Mouse (Mus musculus) kidney, embryonic 14.5 days (tissue): ENCODE data around the gene Selenow. TPM values are rescaled to one million over a fixed set of nuclear protein-coding genes. Genes with fewer than 3 reads are reported as not detected.

ENCODE experiments used
- ATAC-seq: fragments of 200-750 bp; cut with Nextera tagmentation; 2 replicates; pipeline ENCODE4 v1.8.0; 2017; ENCODE audit warnings: moderate number of reproducible peaks, mild to moderate bottlenecking, moderate TSS enrichment, moderate library complexity; ENCODE audit not compliant: low FRiP score, low TSS enrichment
- H3K27ac ChIP-seq: fragments of 300-500 bp; sonication (generic); 2 replicates; pipeline ENCODE4 v1.5.1; 2014; ENCODE audit warnings: low read depth, mild to moderate bottlenecking, low read length, moderate library complexity, mixed read lengths
- H3K27me3 ChIP-seq: fragments of 300-500 bp; sonication (generic); 2 replicates; pipeline ENCODE4 v1.6.1; 2014; ENCODE audit warnings: mild to moderate bottlenecking, low read length; ENCODE audit not compliant: control insufficient read depth, insufficient read depth
- H3K36me3 ChIP-seq: fragments of 300-500 bp; sonication (generic); 2 replicates; pipeline ENCODE4 v1.6.1; 2014; ENCODE audit warnings: low read length, mixed read lengths; ENCODE audit not compliant: control insufficient read depth, insufficient read depth
- H3K4me1 ChIP-seq: fragments of 300-500 bp; sonication (generic); 2 replicates; pipeline ENCODE4 v1.6.1; 2014; ENCODE audit warnings: low read length, mixed read lengths; ENCODE audit not compliant: control insufficient read depth, insufficient read depth
- H3K4me2 ChIP-seq: fragments of 300-500 bp; sonication (generic); replicated peaks from 2 replicates; pipeline ENCODE4 v1.6.1; 2014; ENCODE audit warnings: low read depth, mild to moderate bottlenecking, low read length
- H3K4me3 ChIP-seq: fragments of 300-500 bp; sonication (generic); 2 replicates; pipeline ENCODE4 v1.5.1; 2014; ENCODE audit warnings: mild to moderate bottlenecking, low read length
- H3K9ac ChIP-seq: fragments of 300-500 bp; sonication (generic); 2 replicates; pipeline ENCODE4 v1.6.1; 2014; ENCODE audit warnings: low read depth, mild to moderate bottlenecking, low read length, moderate library complexity
- H3K9me3 ChIP-seq: fragments of 300-500 bp; sonication (generic); 2 replicates; pipeline ENCODE4 v1.6.1; 2016; ENCODE audit warnings: low read length; ENCODE audit not compliant: control insufficient read depth
- WGBS: fragments of 180-500 bp; shearing (Covaris S2); extraction: QIAGEN DNeasy Blood & Tissue Kit; methylation state at CpG from one replicate; pipeline ENCODE4 v1.1.7; 2014; 5-methylcytosine and 5-hydroxymethylcytosine counted together
- polyA plus RNA-seq: library from polyadenylated mRNA; unstranded; fragments of >200 nt; fragmentation: Nextera tagmentation; extraction: Ambion mirVana; gene quantifications from 2 replicates; pipeline ENCODE4 v1.2.1, GENCODE M21; 2014

The Selenow gene
- polyA plus RNA-seq, 1 experiment from 2014 or later = 811 TPM

DNA sequence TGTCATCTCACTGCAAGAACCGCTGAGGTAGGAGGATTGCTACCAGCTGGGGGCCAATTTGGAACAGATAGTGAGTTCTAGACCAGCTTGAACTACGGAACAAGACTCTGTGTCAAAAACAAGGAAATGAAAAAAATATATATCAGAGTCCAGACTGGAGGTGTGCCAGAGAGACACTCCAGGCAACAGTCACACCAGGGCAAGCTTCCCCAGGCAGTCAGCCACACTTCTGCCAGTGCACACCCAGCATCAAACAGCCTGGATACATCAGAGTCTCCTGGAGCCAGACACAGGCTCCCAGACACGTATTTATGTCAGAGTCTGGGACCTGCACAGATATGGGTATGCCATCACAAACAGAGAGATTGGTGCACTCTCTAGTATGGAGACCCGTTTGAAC lies 39.0 kb upstream of the Selenow start:
- H3K27me3 ChIP-seq = no peaks in the 10 kb centered on the region
- H3K4me3 ChIP-seq = no peak overlapping the region
- WGBS = 64% methylated on average over 4 of the region's 4 CpGs
- H3K4me2 ChIP-seq = no peak overlapping the region
- H3K9ac ChIP-seq = no peak overlapping the region
- H3K9me3 ChIP-seq = no peaks in the 10 kb centered on the region
- peaks cover 11% of the 10 kb centered on the region; the same call in 1 of the 2 replicates for H3K4me1 ChIP-seq
- H3K27ac ChIP-seq = no peak overlapping the region
- no peak for ATAC-seq
- no peaks in the 10 kb centered on the region; the same call in 1 of the 2 replicates for H3K36me3 ChIP-seq

DNA sequence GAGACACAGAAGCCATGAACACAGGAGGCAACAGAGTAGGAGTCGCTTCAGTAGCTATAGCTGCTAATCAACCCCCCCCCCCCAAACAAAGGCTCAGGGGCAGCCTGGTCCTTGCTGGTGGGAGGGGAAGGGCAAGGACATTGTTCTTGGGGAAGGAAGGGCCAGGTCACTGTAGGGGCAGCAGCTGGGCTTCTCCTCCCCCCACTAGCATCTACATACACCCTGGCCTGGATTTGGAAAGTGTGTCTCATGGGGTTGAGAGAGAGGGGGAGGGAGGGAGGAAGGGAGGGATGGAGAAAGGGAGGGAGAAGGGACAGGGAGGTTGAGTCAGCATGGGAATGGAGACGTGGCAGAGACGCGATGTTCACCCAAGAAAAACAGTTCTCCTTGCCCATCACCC lies 38.5 kb upstream of the Selenow start:
- Histone ChIP-seq H3K9me3 (no peaks in the 10 kb centered on the region), H3K4me1 (peaks cover 11% of the 10 kb centered on the region; the same call in 1 of the 2 replicates), H3K36me3 (no peaks in the 10 kb centered on the region; the same call in 1 of the 2 replicates), H3K4me3 (no peak overlapping the region), H3K27ac (no peak overlapping the region), H3K4me2 (no peak overlapping the region), H3K9ac (no peak overlapping the region), H3K27me3 (no peaks in the 10 kb centered on the region)
- 43% methylated on average over 4 of the region's 4 CpGs for WGBS
- no peak for ATAC-seq

DNA sequence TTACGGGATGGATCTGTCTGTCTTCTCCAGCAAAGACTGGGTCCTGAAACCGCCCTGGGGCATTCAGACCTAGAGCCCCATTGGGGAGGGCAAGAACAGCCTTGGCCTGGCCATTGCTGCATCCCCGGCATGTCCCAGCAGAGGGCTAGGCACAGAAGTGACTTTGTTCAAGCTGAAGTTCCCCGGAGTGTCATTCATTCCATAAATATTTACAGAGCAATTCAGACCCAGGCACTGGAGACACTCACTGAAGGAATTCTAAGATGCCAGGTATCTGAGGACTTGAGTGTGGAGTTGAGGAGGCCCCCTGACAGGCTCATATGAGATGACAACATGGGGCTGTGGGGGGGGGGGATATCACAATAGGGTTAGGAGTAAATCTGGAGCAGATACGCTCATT lies 33.9 kb upstream of the Selenow start:
- WGBS = 86% methylated on average over 5 of the region's 5 CpGs
- H3K27me3 ChIP-seq = no peaks in the 10 kb centered on the region
- no peak overlapping the region for H3K4me3 ChIP-seq
- H3K27ac ChIP-seq = no peak overlapping the region; the same call in 1 of the 2 replicates
- no peak overlapping the region for H3K9ac ChIP-seq
- no peak overlapping the region for H3K4me2 ChIP-seq
- no peaks in the 10 kb centered on the region for H3K9me3 ChIP-seq
- no peak for ATAC-seq
- H3K4me1 ChIP-seq = peaks cover 5% of the 10 kb centered on the region; the same call in 1 of the 2 replicates
- H3K36me3 ChIP-seq = no peaks in the 10 kb centered on the region; the same call in 1 of the 2 replicates

DNA sequence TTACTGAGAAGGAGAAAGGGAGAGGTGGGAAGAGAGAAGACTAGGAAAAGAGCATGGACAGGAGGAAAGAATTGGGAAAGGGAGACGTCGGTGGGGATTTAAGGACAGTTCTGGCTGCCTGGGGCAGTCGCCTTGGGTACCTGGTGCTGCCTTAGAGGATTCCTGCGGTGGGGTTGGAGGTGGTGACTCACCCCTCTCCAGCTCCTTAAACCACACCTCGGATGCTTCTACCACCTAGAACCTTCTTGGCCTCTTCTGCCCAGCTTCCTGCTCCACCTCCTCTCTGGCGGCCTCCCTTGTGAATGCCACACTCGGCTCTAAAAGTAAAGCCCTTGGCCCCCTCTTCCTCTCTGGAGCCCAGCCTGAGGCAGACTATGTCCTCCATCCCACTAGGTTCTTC lies 33.3 kb upstream of the Selenow start:
- Histone ChIP-seq H3K27me3 (no peaks in the 10 kb centered on the region), H3K9ac (0 out of 2 replicates have a peak overlapping the region, but pooled peaks have one; percentile 12), H3K27ac (peak overlapping the region; percentile 14; the same call in 1 of the 2 replicates), H3K4me2 (peak overlapping the region; percentile 54), H3K36me3 (peaks cover 1% of the 10 kb centered on the region; the same call in 1 of the 2 replicates), H3K4me1 (peaks cover 5% of the 10 kb centered on the region; the same call in 1 of the 2 replicates), H3K4me3 (peak overlapping the region; percentile 30), H3K9me3 (no peaks in the 10 kb centered on the region)
- 0 out of 2 replicates have a peak, but pooled peaks have one; percentile 8 for ATAC-seq
- WGBS = 37% methylated on average over 5 of the region's 7 CpGs

DNA sequence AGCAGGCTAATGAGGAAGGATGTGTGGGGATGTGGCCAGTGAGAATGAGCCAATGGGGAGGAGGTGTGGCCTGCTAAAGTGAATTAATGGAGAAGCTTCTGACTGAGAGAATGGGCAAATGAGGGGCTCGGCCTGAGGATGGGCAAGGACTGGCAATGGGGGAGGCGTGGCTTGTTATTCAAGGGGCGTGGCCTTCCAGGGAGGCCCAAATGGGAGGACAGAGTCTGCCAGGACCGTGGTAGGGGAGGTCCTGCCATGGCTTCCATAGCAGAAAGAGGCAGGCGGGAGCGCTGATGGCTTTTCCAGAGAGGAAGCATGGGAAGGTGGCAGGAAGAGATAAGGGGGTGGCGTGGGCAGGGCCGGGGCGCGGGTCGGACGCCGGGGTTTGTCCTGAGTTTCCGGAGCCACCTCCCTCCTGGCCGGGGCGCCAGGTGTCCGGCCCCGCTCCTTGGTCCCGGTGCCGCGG lies 32.8 kb upstream of the Selenow start:
- Histone ChIP-seq H3K36me3 (peaks cover 3% of the 10 kb centered on the region; the same call in 1 of the 2 replicates), H3K9me3 (no peaks in the 10 kb centered on the region), H3K9ac (0 out of 2 replicates have a peak overlapping the region, but pooled peaks have one; percentile 12), H3K4me1 (peaks cover 5% of the 10 kb centered on the region; the same call in 1 of the 2 replicates), H3K27ac (0 out of 2 replicates have a peak overlapping the region, but pooled peaks have one; percentile 14), H3K4me3 (peak overlapping the region; percentile 30), H3K27me3 (no peaks in the 10 kb centered on the region), H3K4me2 (peak overlapping the region; percentile 54)
- 3% methylated on average over 20 of the region's 21 CpGs for WGBS
- ATAC-seq = peak; percentile 76

DNA sequence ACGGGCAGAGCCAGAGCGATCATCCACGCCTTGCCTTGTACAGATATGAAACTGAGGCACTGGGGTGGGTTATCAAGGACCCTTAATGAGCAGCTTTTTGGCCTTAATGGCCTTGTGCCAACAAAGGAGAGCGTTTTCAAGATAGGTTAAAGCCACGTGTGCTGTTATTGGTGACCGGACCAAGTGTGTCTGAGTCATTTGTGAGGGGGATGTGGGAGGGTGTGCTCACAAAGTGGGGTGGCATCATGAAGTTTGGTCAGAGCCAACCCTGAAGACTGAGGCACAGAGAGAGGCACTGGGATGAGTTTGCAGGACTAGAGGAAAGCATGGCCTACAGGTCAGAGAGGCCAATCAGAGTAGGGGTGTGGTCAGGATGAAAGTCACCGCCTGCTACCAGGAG lies 32.2 kb upstream of the Selenow start:
- Histone ChIP-seq H3K27ac (no peak overlapping the region), H3K9me3 (no peaks in the 10 kb centered on the region), H3K4me2 (no peak overlapping the region), H3K4me1 (peaks cover 5% of the 10 kb centered on the region; the same call in 1 of the 2 replicates), H3K27me3 (no peaks in the 10 kb centered on the region), H3K4me3 (no peak overlapping the region), H3K9ac (no peak overlapping the region), H3K36me3 (peaks cover 3% of the 10 kb centered on the region; the same call in 1 of the 2 replicates)
- peak; percentile 3; the same call in 1 of the 2 replicates for ATAC-seq
- WGBS = 88% methylated on average over 7 of the region's 7 CpGs

DNA sequence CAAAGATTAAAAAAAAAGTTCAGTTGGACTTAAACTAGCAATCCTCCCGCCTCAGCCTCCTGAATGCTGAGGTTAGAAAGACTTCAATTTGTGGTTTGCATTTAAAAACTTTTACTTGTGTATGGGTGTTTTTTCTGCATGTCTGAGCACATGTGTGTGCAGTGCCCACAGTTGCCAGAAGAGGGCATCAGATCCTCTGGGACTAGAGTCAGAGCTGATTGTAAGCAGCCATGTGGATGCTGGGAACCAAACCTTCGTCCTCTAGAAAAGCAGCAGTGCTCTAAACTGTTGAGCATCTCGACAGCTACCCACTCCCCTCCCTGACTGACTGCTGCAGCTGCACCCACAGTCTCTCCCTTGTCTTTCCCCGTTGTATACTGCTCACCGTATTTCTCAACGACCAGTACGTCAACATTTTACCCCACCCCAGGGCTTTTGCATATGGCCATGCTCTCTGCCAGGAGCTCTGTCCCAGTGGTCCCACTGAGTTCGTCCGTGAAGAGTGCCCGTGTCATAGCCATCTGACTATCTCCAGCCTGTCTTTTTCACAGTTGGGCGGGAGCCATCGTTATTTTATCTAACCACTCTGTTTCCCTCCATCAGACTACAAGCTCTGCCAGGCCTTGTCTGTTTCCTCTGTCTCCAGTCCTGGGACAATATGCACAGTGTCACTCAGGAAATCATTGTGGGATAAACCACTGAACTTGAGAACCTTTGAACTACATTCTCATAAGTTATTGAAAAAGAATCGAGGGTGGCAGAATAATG lies 31.3 kb upstream of the Selenow start:
- H3K4me2 ChIP-seq = no peak overlapping the region
- no peak overlapping the region for H3K4me3 ChIP-seq
- WGBS = 90% methylated on average over 13 of the region's 13 CpGs
- H3K4me1 ChIP-seq = peaks cover 10% of the 10 kb centered on the region; the same call in 1 of the 2 replicates
- peaks cover 3% of the 10 kb centered on the region; the same call in 1 of the 2 replicates for H3K36me3 ChIP-seq
- H3K27me3 ChIP-seq = no peaks in the 10 kb centered on the region
- ATAC-seq = no peak
- no peak overlapping the region for H3K9ac ChIP-seq
- H3K9me3 ChIP-seq = no peaks in the 10 kb centered on the region
- no peak overlapping the region for H3K27ac ChIP-seq

DNA sequence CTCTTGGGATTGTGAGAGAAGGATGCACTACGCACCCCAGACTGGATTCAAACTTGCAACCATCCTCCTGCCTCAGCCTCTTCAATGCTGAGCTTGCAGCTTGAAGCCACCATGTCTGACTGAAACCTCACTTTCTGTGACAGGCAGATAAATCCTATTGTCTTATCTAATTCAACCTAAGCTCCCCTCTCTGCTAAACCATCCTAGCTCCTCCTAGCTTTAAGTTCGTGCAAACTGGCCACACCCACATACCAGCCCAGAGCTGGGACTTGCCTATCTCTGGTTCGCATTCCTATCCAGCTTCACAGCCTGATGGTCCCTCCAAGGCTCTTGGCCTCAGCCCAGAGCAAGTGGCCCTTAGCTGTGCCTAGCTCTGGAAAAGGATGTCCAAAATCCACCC lies 30.2 kb upstream of the Selenow start:
- no peaks in the 10 kb centered on the region for H3K27me3 ChIP-seq
- WGBS = 77% methylated on average over 3 of the region's 3 CpGs
- no peak for ATAC-seq
- no peaks in the 10 kb centered on the region for H3K9me3 ChIP-seq
- H3K4me2 ChIP-seq = no peak overlapping the region
- H3K36me3 ChIP-seq = peaks cover 3% of the 10 kb centered on the region; the same call in 1 of the 2 replicates
- no peak overlapping the region for H3K4me3 ChIP-seq
- H3K27ac ChIP-seq = no peak overlapping the region
- no peak overlapping the region for H3K9ac ChIP-seq
- H3K4me1 ChIP-seq = peaks cover 11% of the 10 kb centered on the region; the same call in 1 of the 2 replicates

DNA sequence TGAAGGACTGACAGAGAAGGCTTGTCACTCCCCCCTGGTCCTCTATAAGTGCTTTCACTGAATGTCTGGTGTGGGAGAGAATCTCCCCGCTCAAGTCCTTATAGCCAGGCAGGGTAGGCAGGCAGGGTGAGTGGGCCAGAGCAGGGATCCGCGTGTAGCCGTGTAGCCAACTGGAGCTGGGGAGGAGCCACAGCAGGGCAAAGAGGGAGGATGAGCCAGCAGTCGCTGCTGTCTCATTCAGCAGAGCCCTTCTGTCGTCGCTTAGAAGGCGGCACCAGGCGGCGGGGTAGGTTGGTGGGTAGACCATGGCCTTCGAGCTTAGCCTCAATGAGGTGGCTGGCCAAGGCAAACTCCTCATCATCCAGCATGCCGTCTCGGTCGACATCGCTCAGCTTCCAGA lies 27.8 kb upstream of the Selenow start:
- no peak overlapping the region for H3K4me3 ChIP-seq
- peaks cover 3% of the 10 kb centered on the region; the same call in 1 of the 2 replicates for H3K36me3 ChIP-seq

More for the DNA sequence above, 27.8 kb upstream of the Selenow start:
- H3K4me2 ChIP-seq = no peak overlapping the region
- H3K27me3 ChIP-seq = no peaks in the 10 kb centered on the region
- no peak overlapping the region for H3K27ac ChIP-seq
- no peak for ATAC-seq
- H3K4me1 ChIP-seq = peaks cover 7% of the 10 kb centered on the region; the same call in 1 of the 2 replicates
- WGBS = 93% methylated on average over 15 of the region's 15 CpGs
- no peak overlapping the region for H3K9ac ChIP-seq
- H3K9me3 ChIP-seq = no peaks in the 10 kb centered on the region
